Mouse (Mus musculus): ENCODE measurements at regions not wholly inside any gene's neighbourhood (a gene's known extent, or its start where the extent isn't known, plus 50 kb on each side); places are given as distances from the start of the nearest gene placed in this dataset.
A peak's percentile ranks its signal among the peaks of the same experiment; 100 is the strongest.

- H3K36me3 ChIP-seq (ENCODE audit: control insufficient read depth, insufficient read depth, low read length): no peaks in the 10 kb centered on the region
- no peak overlapping the region for H3K9ac ChIP-seq (ENCODE audit: low read depth, low read length)
- no peak overlapping the region for H3K4me3 ChIP-seq (ENCODE audit: low read depth, low read length)
- H3K27me3 ChIP-seq (ENCODE audit: control insufficient read depth, insufficient read depth, low read depth, low read length): no peaks in the 10 kb centered on the region
- H3K4me1 ChIP-seq (ENCODE audit: control insufficient read depth, insufficient read depth, low read length): peaks cover 6% of the 10 kb centered on the region
- no peaks in the 10 kb centered on the region for H3K9me3 ChIP-seq (replicated peaks; ENCODE audit: control insufficient read depth, low read length, poor library complexity, severe bottlenecking)
- no peak for ATAC-seq
- 90% methylated on average over 1 of the region's 1 CpGs for WGBS
- no peak overlapping the region for H3K27ac ChIP-seq (ENCODE audit: low read length)
- no peak overlapping the region for H3K4me2 ChIP-seq (ENCODE audit: low read length)
These were observed 122.7 kb upstream of the Tut7 start for GRCm38 (mm10) chr13:59945631-59946030.

- WGBS: 41% methylated on average over 5 of the region's 5 CpGs
- Histone ChIP-seq H3K4me3 (ENCODE audit: low read depth, low read length) (no peak overlapping the region), H3K27me3 (ENCODE audit: control insufficient read depth, insufficient read depth, low read depth, low read length) (no peaks in the 10 kb centered on the region), H3K9ac (ENCODE audit: low read depth, low read length) (no peak overlapping the region), H3K36me3 (ENCODE audit: control insufficient read depth, insufficient read depth, low read length) (no peaks in the 10 kb centered on the region), H3K27ac (ENCODE audit: low read length) (no peak overlapping the region), H3K9me3 (replicated peaks; ENCODE audit: control insufficient read depth, low read length, poor library complexity, severe bottlenecking) (no peaks in the 10 kb centered on the region), H3K4me1 (ENCODE audit: control insufficient read depth, insufficient read depth, low read length) (peaks cover 6% of the 10 kb centered on the region), H3K4me2 (ENCODE audit: low read length) (no peak overlapping the region)
- ATAC-seq: no peak
These were observed 120.7 kb upstream of the Tut7 start for GRCm38 (mm10) chr13:59943602-59944140.

DNA sequence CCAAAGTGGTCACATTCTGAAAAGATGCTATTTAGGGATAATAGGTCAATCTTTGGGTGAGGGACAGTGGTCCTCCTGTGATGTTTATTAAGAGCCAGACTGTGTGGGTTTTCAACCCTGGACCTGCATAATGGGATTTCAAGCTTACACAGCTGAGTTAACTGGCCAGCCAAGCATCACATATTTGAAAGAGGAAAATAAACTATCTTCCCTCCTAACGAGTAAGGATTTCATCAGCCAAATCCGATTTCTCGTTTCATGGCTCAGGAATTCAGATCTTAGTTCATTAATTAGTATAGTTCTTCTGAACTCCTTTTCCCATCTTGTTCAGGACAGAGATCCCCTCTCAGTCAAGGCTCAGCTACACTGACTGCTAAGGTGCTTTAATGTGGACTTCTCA lies 120.1 kb upstream of the Tut7 start:
- Histone ChIP-seq H3K36me3 (ENCODE audit: control insufficient read depth, insufficient read depth, low read length) (no peaks in the 10 kb centered on the region), H3K27ac (ENCODE audit: low read length) (no peak overlapping the region), H3K4me2 (ENCODE audit: low read length) (no peak overlapping the region), H3K4me3 (ENCODE audit: low read depth, low read length) (no peak overlapping the region), H3K9me3 (replicated peaks; ENCODE audit: control insufficient read depth, low read length, poor library complexity, severe bottlenecking) (no peaks in the 10 kb centered on the region), H3K4me1 (ENCODE audit: control insufficient read depth, insufficient read depth, low read length) (peaks cover 6% of the 10 kb centered on the region), H3K9ac (ENCODE audit: low read depth, low read length) (no peak overlapping the region), H3K27me3 (ENCODE audit: control insufficient read depth, insufficient read depth, low read depth, low read length) (no peaks in the 10 kb centered on the region)
- ATAC-seq: no peak
- WGBS: 40% methylated on average over 3 of the region's 3 CpGs

- WGBS: 57% methylated on average over 3 of the region's 3 CpGs
- Histone ChIP-seq H3K4me1 (ENCODE audit: control insufficient read depth, insufficient read depth, low read length) (peaks cover 6% of the 10 kb centered on the region), H3K4me3 (ENCODE audit: low read depth, low read length) (no peak overlapping the region), H3K27me3 (ENCODE audit: control insufficient read depth, insufficient read depth, low read depth, low read length) (no peaks in the 10 kb centered on the region), H3K36me3 (ENCODE audit: control insufficient read depth, insufficient read depth, low read length) (no peaks in the 10 kb centered on the region), H3K27ac (ENCODE audit: low read length) (no peak overlapping the region), H3K9me3 (replicated peaks; ENCODE audit: control insufficient read depth, low read length, poor library complexity, severe bottlenecking) (no peaks in the 10 kb centered on the region), H3K9ac (ENCODE audit: low read depth, low read length) (no peak overlapping the region), H3K4me2 (ENCODE audit: low read length) (no peak overlapping the region)
- ATAC-seq: no peak
These were observed 118.6 kb upstream of the Tut7 start for GRCm38 (mm10) chr13:59941519-59941918.

GRCm38 (mm10) chr13:59940414-59941205 lies 117.7 kb upstream of the Tut7 start:
- H3K36me3 ChIP-seq (ENCODE audit: control insufficient read depth, insufficient read depth, low read length): no peaks in the 10 kb centered on the region
- no peak overlapping the region for H3K9ac ChIP-seq (ENCODE audit: low read depth, low read length)
- no peaks in the 10 kb centered on the region for H3K27me3 ChIP-seq (ENCODE audit: control insufficient read depth, insufficient read depth, low read depth, low read length)
- no peaks in the 10 kb centered on the region for H3K9me3 ChIP-seq (replicated peaks; ENCODE audit: control insufficient read depth, low read length, poor library complexity, severe bottlenecking)
- no peak for ATAC-seq
- no peak overlapping the region for H3K27ac ChIP-seq (ENCODE audit: low read length)
- 0 out of 2 replicates have a peak overlapping the region, but pooled peaks have one; percentile 3 for H3K4me3 ChIP-seq (ENCODE audit: low read depth, low read length)
- peaks cover 6% of the 10 kb centered on the region for H3K4me1 ChIP-seq (ENCODE audit: control insufficient read depth, insufficient read depth, low read length)
- peak overlapping the region; percentile 41 for H3K4me2 ChIP-seq (ENCODE audit: low read length)
- WGBS: 16% methylated on average over 16 of the region's 16 CpGs

DNA sequence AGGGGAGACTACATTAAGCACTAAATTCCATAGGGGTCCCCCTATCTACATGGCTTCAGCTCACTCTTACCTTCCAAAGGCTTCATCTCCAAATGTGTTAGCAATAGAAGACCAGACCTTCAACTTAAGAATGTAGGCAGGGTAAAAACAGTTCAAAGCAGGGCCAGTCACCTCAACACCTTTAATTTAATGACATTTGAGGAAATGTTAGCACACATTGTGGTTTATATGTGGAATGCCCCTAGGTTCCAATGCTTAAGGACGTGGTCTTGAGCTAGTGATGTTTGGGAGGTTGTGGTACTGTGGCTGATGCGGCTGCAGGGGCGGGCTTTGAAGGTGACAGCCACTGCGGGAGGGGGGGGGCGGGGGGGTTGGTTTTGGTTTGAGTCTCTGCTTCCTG lies 116.9 kb upstream of the Tut7 start:
- WGBS: 64% methylated on average over 5 of the region's 5 CpGs
- no peak for ATAC-seq
- H3K27me3 ChIP-seq (ENCODE audit: control insufficient read depth, insufficient read depth, low read depth, low read length): no peaks in the 10 kb centered on the region
- H3K4me3 ChIP-seq (ENCODE audit: low read depth, low read length): no peak overlapping the region
- H3K9ac ChIP-seq (ENCODE audit: low read depth, low read length): no peak overlapping the region
- no peaks in the 10 kb centered on the region for H3K9me3 ChIP-seq (replicated peaks; ENCODE audit: control insufficient read depth, low read length, poor library complexity, severe bottlenecking)
- H3K36me3 ChIP-seq (ENCODE audit: control insufficient read depth, insufficient read depth, low read length): no peaks in the 10 kb centered on the region
- no peak overlapping the region for H3K27ac ChIP-seq (ENCODE audit: low read length)
- H3K4me2 ChIP-seq (ENCODE audit: low read length): no peak overlapping the region
- peaks cover 6% of the 10 kb centered on the region for H3K4me1 ChIP-seq (ENCODE audit: control insufficient read depth, insufficient read depth, low read length)

GRCm38 (mm10) chr13:59937147-59937546 lies 114.2 kb upstream of the Tut7 start:
- 53% methylated on average over 3 of the region's 3 CpGs for WGBS

DNA sequence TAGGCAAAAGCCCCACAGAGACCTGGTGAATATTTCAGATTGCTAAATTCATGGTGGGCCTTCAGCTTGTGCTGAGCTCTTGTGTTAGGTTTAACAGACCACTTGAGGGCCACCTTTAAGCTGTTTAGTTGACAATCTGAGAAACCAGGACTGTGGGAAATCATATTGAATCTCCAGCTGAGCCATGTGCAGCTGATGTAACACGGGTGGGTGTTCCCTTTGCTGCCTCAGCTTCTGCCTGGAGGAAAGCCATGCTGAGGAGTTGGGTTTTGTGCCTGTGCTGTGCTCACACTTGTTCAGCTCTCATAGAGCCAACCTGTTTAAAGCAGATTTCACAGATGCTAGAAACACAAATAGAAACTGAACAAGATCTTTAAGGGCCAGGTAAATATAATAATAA lies 111.6 kb upstream of the Tut7 start:
- H3K27ac ChIP-seq (ENCODE audit: low read length): no peak overlapping the region

More at GRCm38 (mm10) chr13:59937147-59937546, 114.2 kb upstream of the Tut7 start:
- H3K9ac ChIP-seq (ENCODE audit: low read depth, low read length): no peak overlapping the region
- no peak overlapping the region for H3K27ac ChIP-seq (ENCODE audit: low read length)
- no peak overlapping the region for H3K4me3 ChIP-seq (ENCODE audit: low read depth, low read length)
- H3K36me3 ChIP-seq (ENCODE audit: control insufficient read depth, insufficient read depth, low read length): no peaks in the 10 kb centered on the region
- no peak overlapping the region for H3K4me2 ChIP-seq (ENCODE audit: low read length)
- no peaks in the 10 kb centered on the region for H3K27me3 ChIP-seq (ENCODE audit: control insufficient read depth, insufficient read depth, low read depth, low read length)
- no peaks in the 10 kb centered on the region for H3K9me3 ChIP-seq (replicated peaks; ENCODE audit: control insufficient read depth, low read length, poor library complexity, severe bottlenecking)
- no peak for ATAC-seq
- peaks cover 6% of the 10 kb centered on the region for H3K4me1 ChIP-seq (ENCODE audit: control insufficient read depth, insufficient read depth, low read length)

DNA sequence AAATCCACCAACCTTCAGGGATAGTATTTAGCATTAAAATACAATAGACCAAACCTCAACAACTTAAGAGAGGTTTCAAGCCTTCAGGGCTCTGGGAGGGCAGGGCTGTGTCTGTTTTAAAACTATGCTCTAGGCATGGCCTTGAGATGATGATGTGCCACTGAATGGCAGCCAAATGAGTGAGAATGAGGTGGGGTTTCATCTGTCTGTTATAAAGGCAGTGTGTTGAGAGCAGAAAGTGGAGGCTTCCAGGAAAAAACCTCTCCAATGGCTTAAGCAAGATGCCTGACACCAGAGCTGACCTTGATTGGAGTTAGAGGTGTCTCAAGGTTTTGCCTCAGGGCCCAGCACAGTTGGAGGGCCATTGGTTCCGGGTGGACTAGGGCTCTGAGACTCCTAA lies 111.1 kb upstream of the Tut7 start:
- Histone ChIP-seq H3K9ac (ENCODE audit: low read depth, low read length) (no peak overlapping the region), H3K36me3 (ENCODE audit: control insufficient read depth, insufficient read depth, low read length) (no peaks in the 10 kb centered on the region), H3K9me3 (replicated peaks; ENCODE audit: control insufficient read depth, low read length, poor library complexity, severe bottlenecking) (no peaks in the 10 kb centered on the region), H3K27ac (ENCODE audit: low read length) (no peak overlapping the region), H3K4me2 (ENCODE audit: low read length) (no peak overlapping the region), H3K4me1 (ENCODE audit: control insufficient read depth, insufficient read depth, low read length) (no peaks in the 10 kb centered on the region), H3K4me3 (ENCODE audit: low read depth, low read length) (no peak overlapping the region), H3K27me3 (ENCODE audit: control insufficient read depth, insufficient read depth, low read depth, low read length) (no peaks in the 10 kb centered on the region)
- WGBS: 65% methylated on average over 1 of the region's 1 CpGs
- no peak for ATAC-seq

More for the DNA sequence above, 111.6 kb upstream of the Tut7 start:
- Histone ChIP-seq H3K36me3 (ENCODE audit: control insufficient read depth, insufficient read depth, low read length) (no peaks in the 10 kb centered on the region), H3K9ac (ENCODE audit: low read depth, low read length) (no peak overlapping the region), H3K9me3 (replicated peaks; ENCODE audit: control insufficient read depth, low read length, poor library complexity, severe bottlenecking) (no peaks in the 10 kb centered on the region), H3K27me3 (ENCODE audit: control insufficient read depth, insufficient read depth, low read depth, low read length) (no peaks in the 10 kb centered on the region), H3K4me2 (ENCODE audit: low read length) (no peak overlapping the region), H3K4me1 (ENCODE audit: control insufficient read depth, insufficient read depth, low read length) (no peaks in the 10 kb centered on the region), H3K4me3 (ENCODE audit: low read depth, low read length) (no peak overlapping the region)
- ATAC-seq: no peak
- 43% methylated on average over 1 of the region's 1 CpGs for WGBS

Data from midbrain, embryonic 16.5 days (tissue).